Mouse (Mus musculus): ENCODE measurements around the gene Hsd3b7.
"Not testable (repeated sequence)": the region's sequence is repeated elsewhere in the genome, so short reads cannot be mapped to it uniquely, and the experiment has no call there.

Hsd3b7 gene

GRCm38 (mm10) chr7:127817776-127818175 lies 17.4 kb downstream of the Hsd3b7 start:
- no peak for DNase-seq (ENCODE audit: low spot score)

GRCm38 (mm10) chr7:127820836-127821509 lies 20.6 kb downstream of the Hsd3b7 start:
- no peak for DNase-seq (ENCODE audit: low spot score)

DNA sequence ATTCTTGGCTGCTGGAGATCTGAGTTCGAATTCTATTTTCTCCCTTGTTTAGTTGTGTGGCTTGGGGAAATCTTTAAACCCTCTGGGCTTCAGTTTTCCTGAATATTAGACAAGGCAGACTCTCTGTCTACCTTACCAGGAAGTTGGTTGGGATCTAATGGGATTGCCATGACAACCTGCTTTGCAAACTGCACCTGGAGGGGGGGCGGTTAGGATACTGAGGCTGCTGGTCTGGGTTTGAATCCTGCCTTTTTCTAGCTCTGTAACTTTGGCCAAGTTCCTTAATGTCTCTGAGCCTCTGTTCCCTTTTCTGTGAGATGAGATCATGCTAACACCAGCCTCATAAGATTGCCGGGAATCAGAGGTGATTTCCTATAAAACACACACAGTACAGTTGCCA lies 22.1 kb downstream of the Hsd3b7 start:
- DNase-seq (ENCODE audit: low spot score) = no peak

GRCm38 (mm10) chr7:127823236-127824171 lies 23.1 kb downstream of the Hsd3b7 start:
- DNase-seq (ENCODE audit: low spot score) = no peak

DNA sequence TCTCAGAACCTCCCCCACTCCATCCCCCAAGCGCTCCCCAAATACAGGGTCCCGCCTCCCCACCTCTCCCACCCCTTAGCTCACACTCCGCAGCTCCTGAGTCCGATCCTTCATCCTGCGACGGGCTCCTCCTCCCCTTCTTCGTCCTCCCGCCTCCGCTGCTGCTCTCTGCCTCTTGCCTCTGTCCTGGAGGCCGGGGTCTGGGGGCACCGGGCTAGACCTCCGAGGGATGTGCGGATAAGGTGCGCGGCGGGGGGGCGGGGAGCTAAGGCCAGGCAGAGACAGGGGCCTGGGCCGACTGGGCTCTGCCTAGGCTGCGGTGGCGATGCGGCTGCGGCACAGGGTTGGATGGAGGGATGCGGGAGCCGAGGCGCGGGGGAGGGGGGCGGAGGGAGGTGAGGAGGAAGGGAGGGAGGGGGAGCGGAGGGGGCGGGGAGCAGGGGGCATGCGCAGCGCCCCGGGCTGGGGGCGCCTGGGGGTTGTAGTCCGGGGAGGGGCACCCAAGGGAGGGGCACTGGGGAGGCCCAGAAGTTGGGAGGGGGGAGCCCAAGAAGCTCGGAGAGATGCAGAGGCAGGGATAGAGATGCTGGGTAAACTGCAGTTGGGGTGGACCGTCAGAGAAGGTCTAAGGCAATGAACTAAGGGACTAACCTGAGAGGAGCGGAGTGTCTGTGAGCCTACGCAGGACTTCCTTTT lies 23.9 kb downstream of the Hsd3b7 start, which contains the start of the genes Stx4a and Stx1b:
Gene Stx4a, plus strand, starts transcription at position 119 of the 696 bp plus-strand sequence.
Gene Stx1b, minus strand, starts transcription at position 374 of the 696 bp plus-strand sequence.
- DNase-seq (ENCODE audit: low spot score) = no peak

DNA sequence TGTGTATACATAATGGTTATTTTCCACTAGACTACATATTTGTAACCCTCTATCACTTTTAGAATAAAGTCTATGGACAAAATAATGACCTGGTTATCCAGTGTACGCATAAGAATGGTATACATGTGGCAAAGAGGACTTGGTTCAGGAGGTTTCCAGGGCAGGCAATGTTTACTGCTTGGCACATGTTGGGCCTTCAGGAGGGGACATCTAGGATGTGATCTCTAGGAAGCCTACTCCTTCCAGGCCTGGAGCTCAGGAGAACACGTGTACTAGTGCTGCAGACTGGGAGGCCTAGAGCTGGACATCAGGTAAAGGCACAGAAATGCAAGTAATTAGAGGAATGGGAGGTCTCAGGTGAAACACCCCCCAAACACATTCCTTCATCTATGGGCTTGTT lies 35.1 kb downstream of the Hsd3b7 start:
- DNase-seq (ENCODE audit: low spot score) = no peak

GRCm38 (mm10) chr7:127837473-127837872 lies 37.1 kb downstream of the Hsd3b7 start:
- DNase-seq (ENCODE audit: low spot score) = no peak

GRCm38 (mm10) chr7:127837878-127838277 lies 37.5 kb downstream of the Hsd3b7 start:
- not testable (repeated sequence) for DNase-seq (ENCODE audit: low spot score)

- not testable (repeated sequence) for DNase-seq (ENCODE audit: low spot score)
These were observed 39.6 kb downstream of the Hsd3b7 start for GRCm38 (mm10) chr7:127840031-127840430.

DNA sequence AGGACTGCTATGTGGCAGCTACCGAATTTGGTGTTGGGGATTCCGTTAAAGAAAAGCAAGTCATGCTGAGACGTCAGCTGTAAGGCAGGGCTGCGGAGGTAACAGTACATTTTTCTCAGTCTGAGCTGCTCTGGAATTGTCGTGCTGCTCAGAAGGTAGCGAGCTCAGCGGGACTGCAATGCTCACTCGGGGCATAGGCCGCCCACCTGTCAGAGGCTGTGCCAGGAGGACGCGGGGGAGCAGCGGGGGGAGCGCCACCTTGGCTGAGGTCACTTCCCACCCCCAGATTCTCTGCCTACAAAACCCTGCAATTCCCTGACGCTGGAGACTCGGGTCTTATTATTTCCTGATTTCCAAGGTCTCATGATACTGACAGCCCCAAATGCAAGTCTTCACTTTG lies 40.5 kb downstream of the Hsd3b7 start:
- peak; percentile 59 for DNase-seq (ENCODE audit: low spot score)

- DNase-seq (ENCODE audit: low spot score) = peak; percentile 92
These were observed 41.1 kb downstream of the Hsd3b7 start for GRCm38 (mm10) chr7:127841340-127842000.

GRCm38 (mm10) chr7:127842001-127842718 lies 41.8 kb downstream of the Hsd3b7 start:
- DNase-seq (ENCODE audit: low spot score) = peak; percentile 75

DNA sequence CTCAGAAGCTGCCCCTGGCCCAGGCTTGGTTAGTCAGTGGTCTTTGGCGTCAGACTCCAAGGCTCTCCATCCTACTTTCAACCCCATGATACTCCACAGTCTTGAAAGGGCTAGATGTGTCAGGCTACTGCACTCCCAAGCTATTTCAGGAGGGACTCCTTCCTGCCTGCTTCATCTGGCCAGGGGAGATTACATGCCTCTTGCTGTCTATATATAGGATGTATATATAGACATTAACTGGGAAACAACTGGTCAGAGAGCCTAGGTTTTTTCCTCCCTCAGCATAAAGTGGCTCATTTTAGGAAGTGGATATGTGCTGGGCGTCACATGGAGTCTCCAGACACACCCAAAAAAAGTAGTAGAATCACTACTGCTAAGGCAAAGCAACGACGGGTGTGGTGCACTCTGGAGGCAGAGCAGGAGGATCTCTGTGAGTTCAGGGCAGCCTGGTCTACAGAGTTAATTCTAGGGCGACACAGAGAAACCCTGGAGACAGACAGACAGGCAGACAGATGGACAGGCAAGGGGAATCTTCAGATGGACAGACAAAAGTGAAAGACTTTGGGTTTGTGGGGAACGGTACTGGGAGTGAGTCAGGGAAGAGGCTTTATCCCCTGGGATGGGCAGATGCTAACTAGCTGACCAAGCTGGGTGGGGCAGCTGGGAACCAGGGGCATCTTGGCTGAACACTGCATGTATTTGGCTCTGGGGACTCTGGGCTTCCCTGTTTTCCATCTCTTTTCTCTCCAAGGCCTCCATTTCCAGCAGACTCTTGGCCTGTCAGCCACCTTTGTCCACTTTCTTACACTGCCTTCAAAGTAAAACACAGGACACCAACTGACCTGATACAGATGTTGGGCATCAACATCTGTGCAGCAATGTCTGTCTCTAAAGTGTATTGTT lies 49.8 kb downstream of the Hsd3b7 start:
- DNase-seq (ENCODE audit: low spot score) = no peak

- DNase-seq (ENCODE audit: low spot score) = no peak
These were observed 50.5 kb downstream of the Hsd3b7 start for GRCm38 (mm10) chr7:127850906-127851305.

Data from ovary, postnatal 36 days (tissue).